Mouse (Mus musculus) small intestine, adult 2 months (tissue): ENCODE data around the gene Cd83.

Experiments used
- CTCF ChIP-seq: fragments of 200-500 bp; IDR thresholded peaks from 2 replicates; pipeline ENCODE4 v1.5.1; 2012; ENCODE audit warnings: low read depth, mild to moderate bottlenecking, control low read depth, inconsistent platforms, low read length, moderate library complexity, mixed read lengths; ENCODE audit not compliant: insufficient replicate concordance, insufficient read length; ENCODE audit errors: extremely low read depth
- POLR2A ChIP-seq: fragments of 200-500 bp; IDR thresholded peaks from 2 replicates; pipeline ENCODE4 v1.6.1; 2012; ENCODE audit warnings: low read depth, mild to moderate bottlenecking, control low read depth, inconsistent platforms, low read length, moderate library complexity

GRCm38 (mm10) chr13:43806371-43807271, 22.0 kb downstream of the Cd83 start:
- TF ChIP-seq POLR2A (no peak), CTCF (no peak)
